8 mouse cellular contexts compared by ENCODE assay signal in the genomic region with DNA sequence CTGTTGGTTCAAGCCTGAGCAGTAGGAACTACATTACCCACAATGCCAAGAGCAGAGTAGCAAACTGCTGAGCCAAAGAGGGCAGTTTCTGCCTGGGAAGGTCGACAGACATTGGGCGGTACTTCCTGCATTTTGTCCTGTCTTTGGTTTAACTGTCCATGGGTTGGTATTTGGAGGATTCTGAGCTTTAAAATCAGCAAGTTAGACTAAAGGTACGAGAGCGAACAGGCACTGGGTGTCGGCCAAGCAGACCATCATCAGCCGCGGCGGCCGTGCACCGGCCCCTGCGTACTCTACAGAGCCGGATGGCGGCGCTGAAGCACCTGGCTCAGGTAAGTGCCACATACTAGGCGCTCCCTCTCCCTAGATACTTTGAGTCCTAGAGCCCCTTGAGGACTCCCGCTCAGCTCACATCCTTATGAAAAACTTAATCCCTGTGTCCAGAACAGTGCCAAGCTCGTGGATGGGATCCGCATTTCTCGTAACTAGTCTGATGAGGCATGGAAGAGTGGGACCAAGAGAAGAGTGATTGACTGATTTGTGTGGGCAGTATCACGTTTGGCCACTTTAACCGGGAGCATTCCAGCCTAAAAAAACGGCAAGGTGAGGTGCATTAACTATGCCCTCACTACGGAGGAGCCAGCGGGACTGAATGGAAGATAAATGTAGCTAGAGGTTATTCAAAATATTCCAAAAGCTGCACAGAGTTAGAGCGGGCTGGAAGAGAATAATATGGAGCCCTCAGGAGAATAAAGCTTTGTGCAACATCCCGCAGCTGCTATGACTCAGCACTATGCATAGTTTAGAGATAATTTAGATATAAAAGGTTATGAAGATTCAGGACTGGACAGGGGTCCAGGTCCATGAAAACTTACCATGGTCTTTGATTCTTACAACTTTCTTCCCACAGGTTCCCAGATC. TPM values are rescaled to one million over a fixed set of nuclear protein-coding genes. Genes with fewer than 3 reads are reported as not detected.
DNase-seq lines count a peak whose midpoint lies in the region; ATAC-seq and TF ChIP-seq lines count a peak whose summit lies in the region.

Gene Zfp418, plus strand, starts transcription at position 104 of the 921 bp plus-strand sequence.

- TF ChIP-seq CTCF in Patski (IDR thresholded peaks at IDR 0.05), result peak; percentile 34

- 0 out of 2 replicates have a peak, but pooled peaks cover 5% of the 10 kb centered on the region for H3K4me1 ChIP-seq in hindbrain, embryonic 12.5 days
- H3K4me1 ChIP-seq in lung, embryonic 16.5 days (replicated peaks; ENCODE audit: control insufficient read depth, insufficient read depth, low read length), result peaks cover 5% of the 10 kb centered on the region

- peak within 1 kb of the TSS; percentile 65 for H3K4me3 ChIP-seq in hindbrain, embryonic 12.5 days
- H3K4me3 ChIP-seq in lung, embryonic 16.5 days (ENCODE audit: low read length), result peak within 1 kb of the TSS; percentile 79

- H3K36me3 ChIP-seq in hindbrain, embryonic 12.5 days, result peaks cover 13% of the 10 kb centered on the region
- peaks cover 5% of the 10 kb centered on the region; the same call in 1 of the 2 replicates for H3K36me3 ChIP-seq in lung, embryonic 16.5 days (ENCODE audit: control insufficient read depth, insufficient read depth, low read length)

- CTCF ChIA-PET in Patski (lab: Charles Lee), result interaction anchor here (1.1 to 3.3 kb wide), 4 partner anchors 10 to 35 kb away, joined by 4 to 11 read pairs (median 4); partner anchors contain the start of gene Zfp773

- H3K27me3 ChIP-seq in Patski, result peaks cover 5% of the 10 kb centered on the region
- no peaks in the 10 kb centered on the region for H3K27me3 ChIP-seq in hindbrain, embryonic 12.5 days
- no peaks in the 10 kb centered on the region for H3K27me3 ChIP-seq in lung, embryonic 16.5 days (ENCODE audit: control insufficient read depth, insufficient read depth, low read depth, low read length)

- H3K4me2 ChIP-seq in hindbrain, embryonic 12.5 days (replicated peaks), result peak within 1 kb of the TSS; percentile 63
- H3K4me2 ChIP-seq in lung, embryonic 16.5 days (ENCODE audit: low read depth, low read length), result peak within 1 kb of the TSS; percentile 62

- no peak within 1 kb of the TSS for H3K27ac ChIP-seq in hindbrain, embryonic 12.5 days
- peak within 1 kb of the TSS; percentile 86 for H3K27ac ChIP-seq in lung, embryonic 16.5 days (ENCODE audit: low read length)

- DNase-seq in Patski (ENCODE audit: low read depth, low spot score), result peak; percentile 22
- peak; percentile 72 to 78 for DNase-seq in cerebellum, postnatal 10 days
- DNase-seq in frontal cortex, postnatal 14 days (ENCODE audit: low spot score in 2 of 2), result peak; percentile 37 to 61
- peak; percentile 32 to 62 for DNase-seq in layer of hippocampus, postnatal 10 days (ENCODE audit: low spot score in 2 of 2)
- DNase-seq in ovary, adult 18-20 months (ENCODE audit: low spot score), result peak; percentile 46
- peak; percentile 44 for DNase-seq in thymus, postnatal 0 days (ENCODE audit: low spot score)

- POLR2A ChIA-PET in Patski (lab: Charles Lee), result interaction anchor here (1.6 kb wide), 1 partner anchor 35 kb away, joined by 4 read pairs; the partner anchor contains the start of gene Zfp773

- peak; percentile 100 for ATAC-seq in Patski
- peak; percentile 96 for ATAC-seq in hindbrain, embryonic 12.5 days (ENCODE audit: low FRiP score)
- ATAC-seq in lung, embryonic 16.5 days (ENCODE audit: low read depth), result peak; percentile 97

- 2% methylated on average over 26 of the region's 26 CpGs for WGBS in hindbrain, embryonic 12.5 days
- WGBS in lung, embryonic 16.5 days, result under 1% methylated on average over 26 of the region's 26 CpGs

- in situ Hi-C loops in Patski (cut with MboI; ENCODE audit: low pct_unique_long_range_greater_than_20kb), result loop anchor here (5.0 kb wide), 1 partner anchor 34 kb away; the partner anchor contains the start of gene Zfp773

- no peaks in the 10 kb centered on the region for H3K9me3 ChIP-seq in hindbrain, embryonic 12.5 days (replicated peaks)
- no peaks in the 10 kb centered on the region for H3K9me3 ChIP-seq in lung, embryonic 16.5 days (ENCODE audit: control insufficient read depth, low read length)

- H3K9ac ChIP-seq in hindbrain, embryonic 12.5 days, result peak within 1 kb of the TSS; percentile 69
- H3K9ac ChIP-seq in lung, embryonic 16.5 days (ENCODE audit: low read length), result peak within 1 kb of the TSS; percentile 78

RNA-seq across cellular contexts. Expression of gene Zfp418, which starts in this region (rescaled TPM):
- polyA plus RNA-seq in Patski (2021), result 2.1 TPM
- polyA plus RNA-seq in hindbrain, embryonic 12.5 days (2016; fragmentation: Nextera tagmentation; extraction: Ambion mirVana), result 3.5 and 3.7 TPM in 2 replicates
- 1 to 10 TPM; 6.0 to 6.5 TPM for total RNA-seq in layer of hippocampus, postnatal 10 days (2021)
- polyA plus RNA-seq in lung, embryonic 16.5 days (2015; fragmentation: Nextera tagmentation; extraction: Ambion mirVana), result 2.9 and 3.2 TPM in 2 replicates
- 1.2 and 1.5 TPM in 2 replicates for polyA plus RNA-seq in thymus, postnatal 0 days (2015; fragmentation: Nextera tagmentation; extraction: Ambion mirVana)

Comparison
In these comparisons a context has a peak if more than half of its experiments do, and no peak if none do; other contexts are left out.
1. DNase-seq: peak in every context shown above with its lines; median percentile 75 in cerebellum, postnatal 10 days; 49 in frontal cortex, postnatal 14 days; 47 in layer of hippocampus, postnatal 10 days; 46 in ovary, adult 18-20 months; 44 in thymus, postnatal 0 days; 22 in Patski.